Mouse (Mus musculus) mesoderm, embryonic 11.5 days (tissue): Measurements from ENCODE around the gene Map3k10.

Experiments
- DNase-seq: peaks from one replicate; pipeline ENCODE4 v3.0.0-alpha.2; 2012; ENCODE audit warnings: low read depth, low spot score

Map3k10 gene

DNA sequence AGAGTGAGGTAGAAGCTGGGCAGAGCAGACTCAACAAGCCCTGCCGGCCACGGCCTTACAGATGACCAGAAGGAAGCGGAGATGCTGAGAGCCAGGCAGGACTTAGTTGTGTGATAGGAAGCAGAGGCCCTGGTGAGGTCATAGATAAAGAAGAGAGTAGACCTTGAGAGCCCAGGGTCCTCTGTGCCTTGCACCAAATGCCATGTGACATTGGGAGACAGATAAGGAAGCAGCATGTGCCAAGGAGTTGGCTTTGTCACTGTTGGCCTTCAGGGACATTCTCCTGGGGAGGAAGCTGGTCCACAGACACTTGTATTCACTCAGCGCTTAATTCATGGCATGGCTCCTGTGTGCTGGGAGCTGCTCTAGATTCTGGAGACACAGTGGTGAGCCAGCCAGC, 65.1 kb downstream of the Map3k10 start:
- DNase-seq = no peak

DNA sequence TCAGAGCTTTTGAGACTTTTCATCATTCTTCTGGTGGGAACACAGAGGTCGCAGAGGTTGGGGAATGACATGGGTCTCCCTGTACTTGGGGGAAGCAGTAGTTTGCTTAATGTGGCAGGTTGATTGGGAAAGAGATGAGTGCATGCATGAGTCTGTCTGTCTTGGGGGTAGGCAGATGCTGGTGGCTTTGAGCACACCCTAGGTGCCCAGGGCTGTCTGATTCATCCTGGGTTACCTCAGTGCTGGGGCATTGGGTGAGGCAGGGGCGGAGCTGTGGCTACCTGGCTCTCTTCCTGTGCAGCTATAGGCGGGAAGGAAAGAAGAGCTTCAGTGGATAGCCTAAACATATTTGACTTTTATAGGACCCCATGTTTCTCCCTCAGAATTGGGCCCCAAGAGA, 66.3 kb downstream of the Map3k10 start:
- no peak for DNase-seq

GRCm38 (mm10) chr7:27607580-27607979, 66.8 kb downstream of the Map3k10 start:
- DNase-seq = no peak

DNA sequence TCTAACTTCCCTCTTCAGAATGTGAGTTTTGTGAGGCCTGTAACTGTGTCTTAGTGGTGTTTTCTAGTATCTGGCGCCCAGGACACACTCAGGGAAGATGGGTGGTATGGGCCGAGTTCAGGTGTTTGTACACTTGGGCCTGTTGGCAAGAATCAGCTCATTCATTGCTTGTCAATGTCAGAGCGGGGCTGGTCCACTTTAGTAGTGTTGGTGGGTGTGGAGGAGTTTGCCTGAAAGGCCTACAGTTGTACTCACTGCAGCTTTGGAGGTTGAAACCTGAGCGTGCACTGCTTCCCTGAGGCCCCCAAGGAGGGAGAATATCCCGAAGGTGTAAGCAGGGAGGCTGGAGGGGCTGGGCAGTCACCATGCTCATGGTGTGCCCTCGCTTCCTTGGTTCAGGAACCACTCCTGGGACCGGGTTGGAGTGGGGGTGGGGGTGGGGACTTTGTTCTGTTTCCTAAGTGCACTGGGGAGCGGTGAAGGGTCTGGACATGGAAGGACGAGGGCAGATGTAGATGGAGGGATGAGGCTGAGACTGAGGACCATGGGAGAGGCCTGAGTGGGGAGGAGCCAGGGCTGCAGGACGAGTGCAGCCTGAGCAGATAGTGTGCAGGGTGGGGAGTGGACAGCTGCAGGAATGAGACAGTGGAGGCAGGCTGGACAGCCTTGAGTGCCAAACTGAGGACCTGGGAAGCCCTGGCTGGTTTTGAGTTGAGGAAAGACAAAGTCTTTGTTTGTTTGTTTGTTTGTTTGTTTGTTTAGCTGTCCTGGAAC, 67.7 kb downstream of the Map3k10 start:
- no peak for DNase-seq
